Mouse (Mus musculus) lung, adult 10 weeks (tissue): ENCODE results near the gene Il18bp. TPM values are rescaled to one million over a fixed set of nuclear protein-coding genes. Genes with fewer than 3 reads are reported as not detected.

Experiments
- polyA plus RNA-seq: library from polyadenylated mRNA; stranded (reverse); fragments of 350-450 nt; fragmentation: Illumina TruSeq; extraction: RNeasy Lipid Tissue Mini Kit (QIAGEN cat#74804); gene quantifications from one replicate; pipeline ENCODE4 v1.2.3, GENCODE M21; 2014; ENCODE audit warnings: low read depth, low replicate concordance; ENCODE audit not compliant: insufficient read depth

The Il18bp gene
- 7.6 TPM for polyA plus RNA-seq

DNA sequence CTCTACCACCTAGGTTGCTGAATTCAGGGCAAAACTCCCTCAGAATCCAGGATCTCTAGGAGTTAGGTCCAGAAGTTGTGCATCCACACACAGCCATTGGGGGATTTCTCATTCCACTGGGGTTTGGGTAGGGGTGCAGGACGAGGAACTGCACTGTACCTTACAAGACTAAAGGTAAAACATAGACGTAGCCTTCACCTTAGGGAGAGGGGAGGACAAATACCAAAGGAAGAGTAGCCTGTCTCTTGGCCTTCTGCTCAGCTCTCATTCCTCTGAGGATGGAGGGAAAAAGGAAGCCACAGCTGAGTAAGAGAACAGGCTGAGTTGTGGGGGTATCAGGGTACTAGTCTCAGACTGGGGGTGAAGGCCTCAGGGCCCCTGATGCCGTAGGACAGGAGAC lies at the start of gene Il18bp:
Gene Il18bp (minus strand): TSS at position 101 of the 400 bp plus-strand sequence.

DNA sequence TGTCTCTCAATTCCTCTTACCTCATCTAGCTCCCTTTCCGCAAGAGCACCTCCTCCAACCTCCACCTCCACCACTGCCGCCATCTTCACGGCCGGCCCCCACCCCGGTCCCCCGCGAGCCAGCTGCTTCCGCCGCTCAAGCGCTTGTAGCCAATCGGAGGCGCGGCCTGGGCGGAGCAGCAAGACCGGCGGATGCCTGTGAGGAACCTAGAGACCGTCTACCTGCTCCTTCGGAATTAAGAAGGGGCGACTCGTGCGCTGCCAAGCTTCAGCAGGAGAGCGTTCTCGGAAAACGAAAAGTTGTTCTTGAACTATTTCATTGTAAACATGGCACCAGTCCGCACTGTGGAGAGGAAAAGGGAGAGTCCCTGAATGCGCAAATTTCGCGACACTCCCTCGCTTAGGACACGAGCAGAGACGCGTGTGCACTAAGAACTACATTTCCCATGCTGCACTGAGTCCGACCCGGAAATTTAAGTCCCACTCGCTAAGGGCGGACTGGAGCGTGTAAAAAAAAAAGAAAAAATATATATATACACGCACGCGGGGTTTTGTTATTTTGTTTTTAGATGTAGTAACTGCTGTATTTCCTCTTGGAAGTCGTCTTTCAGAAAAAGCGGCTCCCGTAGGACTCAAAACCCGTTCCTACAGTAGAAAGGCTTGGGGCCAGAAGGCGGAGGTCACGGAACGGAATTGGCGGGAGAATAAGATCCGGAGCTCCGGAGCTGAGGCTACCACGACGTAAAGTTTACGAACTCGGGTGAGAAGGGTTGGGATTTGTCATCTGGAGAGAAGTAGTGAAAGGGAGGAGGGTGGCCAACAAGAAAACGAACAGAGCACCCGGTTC lies 46.8 kb upstream of the Il18bp start, which contains the start of the genes Rnf121, Xndc1 and Xntrpc:
Gene Rnf121 (minus strand): TSS at position 424 of the 846 bp plus-strand sequence.
Gene Xndc1 (plus strand): TSS at position 466 of the 846 bp plus-strand sequence.
Gene Xntrpc (plus strand): TSS at position 668 of the 846 bp plus-strand sequence.

Other genes with a start within 250 kb of the Il18bp start
- not detected for gene Phox2a, start 200.4 kb downstream of the Il18bp start, polyA plus RNA-seq
- gene Inppl1, start 180.5 kb downstream of the Il18bp start, polyA plus RNA-seq: 18.5 TPM
- gene Folr2, start 161.5 kb downstream of the Il18bp start, polyA plus RNA-seq: 13.4 TPM
- gene Anapc15, start 155.0 kb downstream of the Il18bp start, polyA plus RNA-seq: 16.4 TPM
- gene Folr1, start 147.9 kb downstream of the Il18bp start, polyA plus RNA-seq: 1.5 TPM
- gene Lamtor1, start 112.8 kb downstream of the Il18bp start, polyA plus RNA-seq: 106 TPM
- gene Tomt, start 112.3 kb downstream of the Il18bp start, polyA plus RNA-seq: 0.08 TPM
- gene Lrrc51, start 84.8 kb downstream of the Il18bp start, polyA plus RNA-seq: 35.5 TPM
- 42.8 TPM for gene Numa1, start 84.6 kb downstream of the Il18bp start, polyA plus RNA-seq
- gene Rnf121, start 46.8 kb upstream of the Il18bp start, polyA plus RNA-seq: 23.2 TPM
- gene Xndc1, start 46.8 kb upstream of the Il18bp start, polyA plus RNA-seq: 7.4 TPM
- gene Xntrpc, start 47.0 kb upstream of the Il18bp start, polyA plus RNA-seq: 0.56 TPM
- gene Trpc2, start 64.4 kb upstream of the Il18bp start, polyA plus RNA-seq: 0.20 TPM
- gene Art1, start 83.1 kb upstream of the Il18bp start, polyA plus RNA-seq: 3.4 TPM
- gene Art5, start 90.8 kb upstream of the Il18bp start, polyA plus RNA-seq: 0.82 TPM
- gene Chrna10, start 98.1 kb upstream of the Il18bp start, polyA plus RNA-seq: 0.96 TPM
- gene Nup98, start 191.5 kb upstream of the Il18bp start, polyA plus RNA-seq: 9.0 TPM
- gene Pgap2, start 191.5 kb upstream of the Il18bp start, polyA plus RNA-seq: 50.2 TPM
- 114 TPM for gene Rhog, start 237.4 kb upstream of the Il18bp start, polyA plus RNA-seq
- 18.1 TPM for gene Stim1, start 249.1 kb upstream of the Il18bp start, polyA plus RNA-seq